Comparison of ENCODE assay signal across 2 mouse cellular contexts in the genomic region with DNA sequence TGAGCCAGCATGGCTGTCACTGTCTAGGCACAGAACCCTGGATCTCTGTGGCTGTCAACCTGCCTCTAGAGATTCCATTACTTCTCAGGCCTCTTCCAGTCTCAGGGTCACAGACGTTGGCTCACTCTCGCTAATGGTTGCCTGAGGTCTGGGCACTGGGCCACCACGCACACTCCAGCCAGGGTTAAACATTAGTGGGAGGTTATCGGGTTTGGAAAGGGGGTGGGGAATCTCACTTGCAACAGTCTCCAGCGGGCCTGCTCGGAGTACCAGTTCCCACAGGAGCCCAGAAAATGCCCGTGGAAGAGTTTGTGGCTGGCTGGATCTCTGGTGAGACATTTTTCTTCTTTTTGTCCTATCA.
TF ChIP-seq lines count a peak whose summit lies in the region.

No protein-coding gene starts in this region.

TF ChIP-seq in CH12.LX, 34 proteins besides CTCF, POLR2A, EP300 and RAD21 (continued from another document):
- no peak for TF ChIP-seq GABPA (IDR thresholded peaks at IDR 0.05; ENCODE audit: insufficient replicate concordance, low read depth, low read length)
- TF ChIP-seq JUND (conservative IDR thresholded peaks at IDR 0.05; ENCODE audit: low read depth, low read length): no peak
- TF ChIP-seq CHD2 (IDR thresholded peaks at IDR 0.05; ENCODE audit: low read length): no peak
- no peak for TF ChIP-seq E2F4 (IDR thresholded peaks at IDR 0.05; ENCODE audit: insufficient replicate concordance, low read depth, low read length)
- TF ChIP-seq PAX5 (IDR thresholded peaks at IDR 0.05; ENCODE audit: low read length): no peak
- no peak for TF ChIP-seq RCOR1 (conservative IDR thresholded peaks at IDR 0.05; ENCODE audit: low read depth, low read length)

TF ChIP-seq in MEL, 35 proteins besides CTCF, POLR2A, EP300 and RAD21 (continued from another document):
- TF ChIP-seq GATA1 (IDR thresholded peaks at IDR 0.05; ENCODE audit: low read depth, low read length) (0 out of 2 replicates have a peak, but pooled peaks have one; percentile 5), ZMIZ1 (IDR thresholded peaks at IDR 0.05; ENCODE audit: low read depth, low read length) (no peak), TBP (IDR thresholded peaks at IDR 0.05; ENCODE audit: low read depth, low read length) (no peak)
TF ChIP-seq in MEL: peak in this region for 3.
